Mouse (Mus musculus) lung, adult 2 months (tissue): ENCODE results near the gene Lrp10.

Experiments
- CTCF ChIP-seq: fragments of 200-500 bp; IDR thresholded peaks from 2 replicates; pipeline ENCODE4 v1.5.1; 2011; ENCODE audit warnings: mild to moderate bottlenecking, low read length, control low read depth; ENCODE audit not compliant: insufficient read depth
- POLR2A ChIP-seq: fragments of 200-500 bp; IDR thresholded peaks from 2 replicates; pipeline ENCODE4 v1.6.1; 2011; ENCODE audit warnings: low read depth, mild to moderate bottlenecking, control low read depth, low read length, borderline replicate concordance; ENCODE audit errors: extremely low read depth

GRCm38 (mm10) chr14:54493236-54493635, 29.3 kb downstream of the Lrp10 start:
- TF ChIP-seq POLR2A (no peak), CTCF (no peak)
